Mouse (Mus musculus): ENCODE data around the gene Acsf3. TPM values are rescaled to one million over a fixed set of nuclear protein-coding genes. Genes with fewer than 3 reads are reported as not detected.

Gene Acsf3
- polyA plus RNA-seq, 1 experiment: 7.4 TPM

- peaks cover 5% of the 10 kb centered on the region; the same call in 1 of the 2 replicates for H3K4me1 ChIP-seq (ENCODE audit: control insufficient read depth, insufficient read depth, low read length)
- H3K4me3 ChIP-seq (ENCODE audit: insufficient read depth, low read length): no peak overlapping the region
- no peak overlapping the region for H3K27ac ChIP-seq (ENCODE audit: insufficient read depth, low read depth, low read length)
Observed at GRCm38 (mm10) chr8:122758597-122758996, 16.7 kb upstream of the Acsf3 start.

GRCm38 (mm10) chr8:122760116-122760515, 15.2 kb upstream of the Acsf3 start:
- Histone ChIP-seq H3K4me3 (ENCODE audit: insufficient read depth, low read length) (no peak overlapping the region), H3K4me1 (ENCODE audit: control insufficient read depth, insufficient read depth, low read length) (peaks cover 5% of the 10 kb centered on the region; the same call in 1 of the 2 replicates), H3K27ac (ENCODE audit: insufficient read depth, low read depth, low read length) (no peak overlapping the region)
- TF ChIP-seq CTCF (IDR thresholded peaks at IDR 0.05; ENCODE audit: low read depth, low read length) (no peak), POLR2A (IDR thresholded peaks at IDR 0.05; ENCODE audit: borderline replicate concordance, low read depth, low read length) (no peak)

More at GRCm38 (mm10) chr8:122758597-122758996, 16.7 kb upstream of the Acsf3 start:
- no peak for TF ChIP-seq POLR2A (IDR thresholded peaks at IDR 0.05; ENCODE audit: borderline replicate concordance, low read depth, low read length)
- no peak for TF ChIP-seq CTCF (IDR thresholded peaks at IDR 0.05; ENCODE audit: low read depth, low read length)

GRCm38 (mm10) chr8:122761109-122761508, 14.2 kb upstream of the Acsf3 start:
- H3K4me1 ChIP-seq (ENCODE audit: control insufficient read depth, insufficient read depth, low read length): peaks cover 5% of the 10 kb centered on the region; the same call in 1 of the 2 replicates
- H3K27ac ChIP-seq (ENCODE audit: insufficient read depth, low read depth, low read length): no peak overlapping the region
- H3K4me3 ChIP-seq (ENCODE audit: insufficient read depth, low read length): no peak overlapping the region
- TF ChIP-seq POLR2A (IDR thresholded peaks at IDR 0.05; ENCODE audit: borderline replicate concordance, low read depth, low read length) (no peak), CTCF (IDR thresholded peaks at IDR 0.05; ENCODE audit: low read depth, low read length) (no peak)

DNA sequence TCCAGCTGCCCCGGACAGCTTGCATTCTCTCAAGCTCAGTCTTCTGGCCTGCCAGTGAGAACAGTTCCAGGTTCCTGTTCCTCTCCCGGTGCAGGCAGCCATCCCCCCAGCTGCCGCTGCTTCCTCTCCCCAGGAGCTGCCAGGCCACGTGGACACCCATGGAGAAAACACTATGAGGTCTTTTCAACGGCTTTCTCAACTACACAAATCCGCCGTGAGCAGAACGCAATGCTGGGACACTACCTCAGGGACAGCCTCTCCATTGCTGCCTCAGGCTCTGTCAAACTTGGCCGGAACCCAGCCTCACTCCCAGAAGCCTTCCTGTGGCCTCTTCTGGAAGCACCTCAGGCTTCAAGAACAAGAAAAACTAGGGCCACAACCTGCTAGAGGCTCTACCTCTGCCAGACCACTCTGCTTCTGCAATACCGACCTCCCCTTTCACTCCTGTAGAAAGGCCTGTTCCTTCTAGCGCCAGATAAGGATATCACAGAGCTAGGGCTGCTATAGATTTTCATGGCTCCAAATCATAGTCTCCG, 12.5 kb upstream of the Acsf3 start:
- no peak for TF ChIP-seq CTCF (IDR thresholded peaks at IDR 0.05; ENCODE audit: low read depth, low read length)
- no peak for TF ChIP-seq POLR2A (IDR thresholded peaks at IDR 0.05; ENCODE audit: borderline replicate concordance, low read depth, low read length)
- Histone ChIP-seq H3K27ac (ENCODE audit: insufficient read depth, low read depth, low read length) (no peak overlapping the region), H3K4me1 (ENCODE audit: control insufficient read depth, insufficient read depth, low read length) (peaks cover 5% of the 10 kb centered on the region; the same call in 1 of the 2 replicates)

DNA sequence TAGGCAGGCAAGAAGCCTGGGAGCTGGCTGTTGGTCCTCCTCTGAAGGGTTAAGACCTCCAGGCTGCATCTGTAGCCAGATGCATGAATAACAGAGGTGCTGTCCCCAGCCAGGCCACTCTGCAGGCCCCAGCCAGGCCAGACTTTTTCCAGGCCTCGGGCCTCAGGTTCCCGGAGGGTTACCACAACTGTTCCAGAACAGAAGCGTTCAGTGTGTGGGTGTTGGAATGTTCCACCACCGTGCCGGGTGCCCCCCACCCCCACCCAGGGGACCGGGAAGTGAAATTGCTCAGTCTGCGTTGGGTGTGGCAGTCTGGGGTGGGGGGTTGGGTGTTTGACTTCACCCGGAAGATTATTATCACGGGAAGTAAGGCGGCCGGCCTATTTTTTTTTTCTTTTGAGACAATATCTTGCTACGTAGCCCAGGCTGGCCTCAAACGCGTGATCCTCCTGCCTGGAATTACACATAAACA, 12.0 kb upstream of the Acsf3 start:
- H3K4me3 ChIP-seq (ENCODE audit: insufficient read depth, low read length): no peak overlapping the region
- TF ChIP-seq CTCF (IDR thresholded peaks at IDR 0.05; ENCODE audit: low read depth, low read length): no peak
- no peak for TF ChIP-seq POLR2A (IDR thresholded peaks at IDR 0.05; ENCODE audit: borderline replicate concordance, low read depth, low read length)
- H3K27ac ChIP-seq (ENCODE audit: insufficient read depth, low read depth, low read length): no peak overlapping the region
- H3K4me1 ChIP-seq (ENCODE audit: control insufficient read depth, insufficient read depth, low read length): peaks cover 5% of the 10 kb centered on the region; the same call in 1 of the 2 replicates

More for the DNA sequence above, 12.5 kb upstream of the Acsf3 start:
- H3K4me3 ChIP-seq (ENCODE audit: insufficient read depth, low read length): no peak overlapping the region

DNA sequence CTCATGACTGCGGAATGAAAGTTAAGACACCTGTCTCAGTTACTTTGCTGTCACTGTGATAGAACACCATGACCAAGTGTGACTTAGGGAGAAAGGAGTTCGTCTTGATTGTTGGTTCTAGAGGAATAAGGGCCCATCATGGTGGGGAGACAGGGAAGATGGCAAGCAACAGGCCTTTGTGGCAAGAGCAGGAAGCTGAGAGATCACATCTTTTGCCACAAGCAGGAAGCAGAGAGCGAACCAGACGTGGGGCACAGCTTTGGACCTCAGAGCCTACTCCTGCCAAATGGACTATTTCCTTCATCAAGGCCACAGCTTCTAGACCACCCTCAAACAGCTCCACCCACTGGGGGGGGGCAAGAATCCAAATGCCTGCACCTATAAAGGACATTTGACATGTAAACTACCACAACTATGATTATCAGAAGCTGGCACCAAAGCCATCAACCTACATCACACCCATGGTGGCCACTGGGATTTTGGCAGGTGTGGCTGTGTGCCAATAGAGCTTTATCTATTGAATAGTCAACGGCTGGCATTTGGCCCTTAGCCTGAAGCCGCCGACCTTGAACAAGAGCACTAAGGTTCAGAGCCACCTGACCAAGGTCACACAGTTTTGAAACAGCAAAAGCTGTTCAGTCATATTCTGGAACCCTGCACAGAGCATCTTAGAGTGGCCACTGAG, 10.4 kb upstream of the Acsf3 start:
- TF ChIP-seq CTCF (IDR thresholded peaks at IDR 0.05; ENCODE audit: low read depth, low read length) (no peak), POLR2A (IDR thresholded peaks at IDR 0.05; ENCODE audit: borderline replicate concordance, low read depth, low read length) (no peak)
- no peak overlapping the region for H3K4me3 ChIP-seq (ENCODE audit: insufficient read depth, low read length)
- H3K4me1 ChIP-seq (ENCODE audit: control insufficient read depth, insufficient read depth, low read length): peaks cover 5% of the 10 kb centered on the region; the same call in 1 of the 2 replicates
- no peak overlapping the region for H3K27ac ChIP-seq (ENCODE audit: insufficient read depth, low read depth, low read length)

DNA sequence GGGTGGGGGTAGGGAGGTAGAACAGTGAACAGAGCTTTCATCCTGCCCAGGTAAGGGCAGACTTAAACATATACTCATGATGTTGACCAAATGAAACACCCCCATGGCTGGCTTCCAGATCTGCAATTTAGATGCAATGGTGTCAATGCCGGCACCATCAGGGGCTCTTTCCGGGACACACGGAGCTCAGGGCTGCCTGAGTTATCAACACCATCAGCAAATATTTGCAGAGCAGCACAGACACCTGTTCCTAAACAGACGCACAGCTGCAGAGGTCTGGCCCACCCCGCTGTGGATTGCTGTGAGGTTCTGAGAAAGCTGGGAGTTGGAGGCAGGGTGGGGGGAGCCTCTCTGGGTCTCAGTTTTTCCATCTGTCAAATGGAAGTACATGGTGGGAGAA, 9.1 kb upstream of the Acsf3 start:
- no peak overlapping the region for H3K27ac ChIP-seq (ENCODE audit: insufficient read depth, low read depth, low read length)
- H3K4me3 ChIP-seq (ENCODE audit: insufficient read depth, low read length): no peak overlapping the region
- H3K4me1 ChIP-seq (ENCODE audit: control insufficient read depth, insufficient read depth, low read length): peaks cover 5% of the 10 kb centered on the region; the same call in 1 of the 2 replicates
- TF ChIP-seq POLR2A (IDR thresholded peaks at IDR 0.05; ENCODE audit: borderline replicate concordance, low read depth, low read length): no peak
- no peak for TF ChIP-seq CTCF (IDR thresholded peaks at IDR 0.05; ENCODE audit: low read depth, low read length)

GRCm38 (mm10) chr8:122766647-122767200, 8.6 kb upstream of the Acsf3 start:
- H3K4me1 ChIP-seq (ENCODE audit: control insufficient read depth, insufficient read depth, low read length): peaks cover 5% of the 10 kb centered on the region; the same call in 1 of the 2 replicates
- no peak overlapping the region for H3K4me3 ChIP-seq (ENCODE audit: insufficient read depth, low read length)
- H3K27ac ChIP-seq (ENCODE audit: insufficient read depth, low read depth, low read length): no peak overlapping the region
- no peak for TF ChIP-seq POLR2A (IDR thresholded peaks at IDR 0.05; ENCODE audit: borderline replicate concordance, low read depth, low read length)
- TF ChIP-seq CTCF (IDR thresholded peaks at IDR 0.05; ENCODE audit: low read depth, low read length): no peak

- H3K27ac ChIP-seq (ENCODE audit: insufficient read depth, low read depth, low read length): no peak overlapping the region
- H3K4me1 ChIP-seq (ENCODE audit: control insufficient read depth, insufficient read depth, low read length): peaks cover 5% of the 10 kb centered on the region; the same call in 1 of the 2 replicates
- H3K4me3 ChIP-seq (ENCODE audit: insufficient read depth, low read length): no peak overlapping the region
- TF ChIP-seq CTCF (IDR thresholded peaks at IDR 0.05; ENCODE audit: low read depth, low read length) (no peak), POLR2A (IDR thresholded peaks at IDR 0.05; ENCODE audit: borderline replicate concordance, low read depth, low read length) (no peak)
Observed at GRCm38 (mm10) chr8:122767229-122767628, 8.1 kb upstream of the Acsf3 start.

Measured in bone marrow macrophage, adult 2 months (primary cell).